Mouse (Mus musculus) embryonic stem cell, embryonic (primary cell): ENCODE measurements around the gene Cdc42.

Source experiments
- CTCF ChIA-PET, 4 experiments: fragments of 300-600 bp in 2 of 4; fragments of 350-600 bp in 2 of 4; sonication (Branson Sonifier 250); formaldehyde crosslinking; loops; one replicate each; lab custom pipeline; 2022; ENCODE audit warnings: inconsistent platforms in 2 of 4; lab: Charles Lee
- POLR2A ChIA-PET, 4 experiments: fragments of 300-600 bp in 2 of 4; fragments of 350-600 bp in 2 of 4; sonication (Branson Sonifier 250); formaldehyde crosslinking; loops; one replicate each; lab custom pipeline; 2022; ENCODE audit warnings: antibody characterized with exemption in 4 of 4, inconsistent platforms in 1 of 4; lab: Charles Lee

The Cdc42 gene

DNA sequence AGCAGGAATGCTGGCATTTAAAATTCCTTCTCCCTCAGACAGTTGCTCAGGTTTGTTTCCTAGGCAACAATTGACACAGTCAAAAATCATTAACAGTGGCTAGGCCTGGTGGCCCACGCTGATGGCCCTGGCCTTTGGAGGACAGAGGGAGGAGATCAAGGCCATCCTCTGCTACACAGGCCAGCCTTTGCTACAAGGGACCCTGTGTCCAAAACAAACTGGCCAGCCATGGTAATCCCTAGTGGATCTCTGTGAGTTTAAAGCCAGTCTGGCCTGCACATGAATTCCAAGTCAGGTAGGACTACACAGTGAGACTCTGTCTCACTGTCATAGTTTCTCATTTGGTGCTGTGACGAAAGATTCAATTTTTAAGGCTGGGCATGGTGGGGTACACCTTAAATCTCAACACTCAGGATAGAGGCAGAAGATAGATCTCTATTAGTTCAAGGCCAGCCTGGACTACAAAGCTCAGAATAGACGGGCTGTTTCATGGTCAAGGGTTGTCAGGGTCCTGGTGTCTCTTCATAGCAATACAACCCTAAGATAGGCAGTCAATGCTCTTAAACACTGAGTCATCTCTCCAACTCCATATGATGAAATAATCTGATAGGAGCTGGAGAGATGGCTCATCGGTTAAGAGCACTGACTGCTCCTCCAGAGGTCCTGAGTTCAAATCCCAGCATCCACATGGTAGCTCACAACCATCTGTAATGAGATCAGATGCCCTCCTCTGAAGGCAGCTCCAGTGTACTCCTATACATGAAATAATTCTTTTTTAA lies 20.2 kb upstream of the Cdc42 start:
- ChIA-PET CTCF (interaction anchor here in 1 of 4 experiments (1.0 kb wide), 1 partner anchor 10 kb away, joined by 3 read pairs; no protein-coding TSS in a partner anchor), POLR2A (interaction anchor here in 2 of 4 experiments (1.1 to 2.3 kb wide), 4 partner anchors 7 to 101 kb away, joined by 3 to 11 read pairs (median 6); no protein-coding TSS in a partner anchor)

DNA sequence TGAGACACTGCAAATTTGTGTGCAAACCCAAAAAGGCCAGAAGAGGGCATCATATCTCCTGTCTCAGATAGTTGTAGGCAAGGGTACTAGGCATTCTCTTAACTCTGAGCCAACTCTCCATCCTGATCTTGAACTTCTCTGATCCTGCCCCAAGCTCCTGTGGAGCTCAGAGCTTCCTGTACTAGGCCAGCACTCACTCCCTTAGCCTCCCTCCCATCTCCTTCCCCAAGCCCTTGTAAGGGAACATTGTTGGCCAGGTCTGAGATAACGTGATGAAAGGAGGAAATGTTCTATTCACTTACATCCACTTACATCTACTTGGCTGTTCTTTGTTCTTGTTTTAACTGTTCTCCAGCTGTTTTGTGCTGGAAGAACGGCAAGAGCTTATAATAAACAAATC lies 19.3 kb upstream of the Cdc42 start:
- POLR2A ChIA-PET = interaction anchor here in 3 of 4 experiments (0.7 to 2.3 kb wide), 3 partner anchors 11 to 119 kb away, joined by 4 to 11 read pairs (median 5); no protein-coding TSS in a partner anchor
- CTCF ChIA-PET = interaction anchor here in 2 of 4 experiments (0.6 to 0.7 kb wide), 2 partner anchors 13 to 15 kb away, joined by 3 read pairs; no protein-coding TSS in a partner anchor

DNA sequence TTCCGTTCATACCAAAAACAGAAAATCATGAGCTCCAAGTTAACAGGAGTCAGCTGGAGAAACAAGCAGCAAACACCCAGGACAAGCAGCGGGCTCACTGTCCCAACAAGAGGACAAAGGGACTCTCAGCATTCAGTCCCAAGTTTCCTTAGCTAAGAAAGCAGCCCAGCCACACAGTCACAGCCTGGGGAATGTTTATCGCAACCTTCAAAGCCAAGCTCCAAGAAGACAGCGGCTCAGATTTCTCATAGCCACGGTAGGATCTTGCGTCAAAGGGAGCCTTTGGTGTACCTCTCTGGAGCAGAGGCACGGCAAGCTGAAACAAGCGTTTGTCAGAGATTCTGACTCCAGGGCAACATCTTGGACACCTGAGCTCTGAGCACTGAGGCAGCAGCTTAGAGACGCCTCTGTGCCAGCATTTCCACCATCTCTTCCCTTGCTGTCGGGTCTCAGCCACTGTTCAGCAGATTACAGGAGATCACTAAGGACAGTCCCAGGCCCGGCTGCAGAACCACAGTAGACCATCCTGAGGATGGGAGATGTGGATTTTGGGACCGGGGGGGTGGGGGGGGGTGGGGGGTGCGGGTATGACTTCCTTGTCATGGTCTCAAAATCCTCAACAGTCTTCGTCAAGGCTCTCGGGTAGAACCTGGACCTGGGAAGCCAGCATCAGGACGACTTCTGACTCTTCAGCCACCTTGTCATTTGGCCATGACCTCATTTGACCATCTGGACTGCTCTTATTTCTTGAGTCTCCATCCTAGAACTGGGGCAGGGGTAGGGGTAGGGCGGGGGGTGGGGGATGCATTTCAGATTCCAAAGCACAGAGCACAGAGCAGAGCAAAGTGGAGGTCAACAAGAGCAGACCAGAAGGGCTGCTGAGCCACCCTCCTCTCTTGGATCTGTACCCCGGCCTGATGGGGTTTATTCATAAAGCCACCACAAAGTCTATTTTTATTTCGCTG lies 18.1 kb upstream of the Cdc42 start:
- POLR2A ChIA-PET = interaction anchor here (0.5 to 2.3 kb wide), 18 partner anchors 10 to 551 kb away, joined by 3 to 17 read pairs (median 4); partner anchors contain the start of gene Cdc42 (in 1 of the 4)
- CTCF ChIA-PET = interaction anchor here in 3 of 4 experiments (0.6 to 1.2 kb wide), 7 partner anchors 12 to 913 kb away, joined by 3 to 5 read pairs (median 3); no protein-coding TSS in a partner anchor

DNA sequence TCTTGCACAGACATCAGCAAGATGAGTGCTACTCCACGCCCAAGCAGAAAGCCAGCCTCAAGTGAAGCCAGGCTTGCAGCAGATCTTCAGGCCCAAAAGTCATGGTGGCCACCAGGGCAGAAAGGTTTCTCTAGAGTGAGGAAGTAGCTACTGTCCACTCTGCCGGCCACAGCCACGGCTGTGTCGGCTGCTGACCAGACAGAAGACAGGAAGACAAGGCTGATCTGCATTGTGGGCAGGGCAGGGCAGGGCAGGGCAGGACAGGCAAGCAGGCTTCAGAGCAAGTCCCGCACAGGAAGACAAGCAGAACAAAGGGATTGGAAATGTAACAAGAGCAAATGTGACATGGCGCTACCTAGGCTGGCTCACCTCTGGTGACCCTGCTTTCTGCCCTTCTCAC lies 16.2 kb upstream of the Cdc42 start:
- ChIA-PET CTCF (no interaction called here), POLR2A (interaction anchor here in 3 of 4 experiments (1.0 to 5.6 kb wide), 4 partner anchors 12 to 15 kb away, joined by 3 to 27 read pairs (median 4); no protein-coding TSS in a partner anchor)

DNA sequence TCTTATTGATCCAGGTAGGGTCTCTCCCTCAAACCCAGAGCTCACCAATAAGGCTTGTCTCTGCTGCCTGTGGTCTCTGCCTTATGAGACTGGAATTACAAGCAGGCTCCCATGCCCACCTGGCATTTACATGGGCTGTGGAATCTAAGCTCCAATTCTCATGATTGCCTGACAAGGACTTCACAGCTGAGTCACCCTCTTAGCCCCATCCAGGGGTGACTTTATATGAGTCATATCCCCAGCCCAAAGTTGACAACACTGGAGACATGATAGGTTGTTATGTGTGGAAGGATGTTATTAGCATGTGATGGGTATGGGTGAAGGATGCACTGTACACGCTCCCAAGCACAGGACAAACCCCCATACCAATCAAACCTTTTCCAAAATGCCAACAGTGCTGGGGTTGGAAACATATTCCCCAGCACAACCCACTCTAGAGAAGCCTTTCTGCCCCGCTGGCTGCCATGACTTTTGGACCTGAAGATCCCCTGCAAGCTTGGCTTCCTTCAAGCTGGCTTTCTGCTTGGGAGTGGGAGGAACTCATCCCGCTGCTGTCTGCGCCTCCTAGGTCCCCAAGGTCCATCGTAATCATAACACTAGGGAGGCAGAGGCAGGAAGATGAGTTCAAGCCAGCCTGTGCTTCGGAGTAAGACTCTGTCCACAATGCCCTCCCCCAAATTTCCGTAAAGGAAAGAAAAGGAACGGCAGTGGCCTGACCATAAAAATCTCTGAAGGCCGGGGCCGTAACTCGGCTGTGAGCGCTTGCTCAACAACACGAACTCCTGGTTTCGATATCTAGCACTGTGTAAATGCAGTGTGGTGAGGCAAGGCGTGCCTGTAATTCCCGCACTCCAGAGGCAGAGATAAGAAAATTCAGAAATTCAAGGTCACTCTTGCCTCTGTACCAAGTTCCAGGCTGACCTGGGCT lies 14.3 kb upstream of the Cdc42 start:
- POLR2A ChIA-PET = interaction anchor here in 2 of 4 experiments (0.6 to 5.6 kb wide), 8 partner anchors 9 to 1125 kb away, joined by 3 to 27 read pairs (median 4); no protein-coding TSS in a partner anchor
- CTCF ChIA-PET = interaction anchor here in 2 of 4 experiments (0.6 to 2.0 kb wide), 3 partner anchors 16 to 84 kb away, joined by 3 to 5 read pairs (median 3); no protein-coding TSS in a partner anchor

DNA sequence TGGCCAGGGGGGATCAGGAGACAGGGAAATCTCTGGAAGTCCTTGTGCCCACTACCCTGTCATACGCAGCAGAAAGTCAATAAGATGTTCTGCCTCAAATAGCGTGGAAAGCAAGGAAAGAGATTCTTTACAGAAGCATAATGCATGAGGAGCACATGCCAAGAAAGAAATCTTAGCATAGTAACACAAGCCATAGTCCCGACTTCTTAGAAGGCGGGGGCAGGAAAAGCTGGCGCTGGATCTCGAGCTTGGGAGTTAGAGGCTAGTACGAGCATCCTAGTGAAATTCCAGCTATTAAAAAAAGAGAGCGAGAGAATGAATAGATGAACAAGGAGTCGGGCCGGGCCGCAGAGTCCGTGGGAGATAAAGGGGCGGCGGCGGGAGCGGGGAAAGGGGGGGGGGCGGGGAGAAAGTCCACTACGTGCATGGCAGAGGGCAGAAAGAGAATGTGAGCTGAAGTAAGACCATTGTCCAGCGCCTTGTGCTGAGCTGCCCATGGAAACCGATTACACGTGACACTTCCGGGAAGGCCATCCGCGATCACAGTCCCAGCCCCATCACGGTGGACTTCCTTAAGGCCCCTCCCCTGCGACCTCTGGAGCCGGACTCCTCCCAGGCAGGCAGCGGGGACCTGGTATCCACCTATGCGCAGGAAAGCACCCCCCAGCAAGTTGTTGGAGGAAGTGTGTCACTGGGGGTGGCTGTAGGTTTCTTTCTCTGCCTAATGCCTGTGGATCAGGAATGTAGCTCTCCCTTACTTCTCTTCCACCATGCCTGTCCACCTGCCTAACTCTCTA lies 12.6 kb upstream of the Cdc42 start:
- CTCF ChIA-PET = interaction anchor here in 2 of 4 experiments (0.6 to 2.0 kb wide), 4 partner anchors 13 to 148 kb away, joined by 3 to 9 read pairs (median 4); partner anchors contain the start of gene Cdc42 (in 1 of the 2)
- POLR2A ChIA-PET = interaction anchor here in 3 of 4 experiments (0.6 to 5.6 kb wide), 21 partner anchors 9 to 1116 kb away, joined by 3 to 27 read pairs (median 3); partner anchors contain the start of gene Cdc42 (in 2 of the 3)

DNA sequence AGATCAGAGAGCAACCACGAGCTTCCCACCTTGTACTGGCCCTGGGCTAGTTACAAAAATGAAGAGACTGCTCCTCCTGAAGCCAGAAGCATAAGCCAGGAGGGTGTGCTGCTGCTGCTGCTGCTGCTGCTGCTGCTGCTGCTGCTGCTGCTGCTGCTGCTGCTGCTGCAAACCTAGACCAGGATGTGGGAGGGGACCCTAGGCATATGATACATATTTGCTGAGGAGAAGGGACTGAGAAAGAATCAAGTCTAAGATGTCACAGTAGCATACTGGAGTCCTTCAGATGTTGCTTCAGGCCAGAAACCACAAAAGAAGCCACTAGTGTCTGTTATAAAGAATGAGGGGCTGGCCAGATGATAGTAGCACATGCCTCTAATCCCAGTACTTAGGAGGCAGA lies 10.7 kb upstream of the Cdc42 start:
- ChIA-PET POLR2A (interaction anchor here in 3 of 4 experiments (0.8 to 2.5 kb wide), 8 partner anchors 9 to 29 kb away, joined by 3 to 14 read pairs (median 4); partner anchors contain the start of gene Cdc42 (in 2 of the 3)), CTCF (interaction anchor here in 3 of 4 experiments (0.6 to 1.0 kb wide), 5 partner anchors 42 to 472 kb away, joined by 3 to 5 read pairs (median 3); no protein-coding TSS in a partner anchor)

DNA sequence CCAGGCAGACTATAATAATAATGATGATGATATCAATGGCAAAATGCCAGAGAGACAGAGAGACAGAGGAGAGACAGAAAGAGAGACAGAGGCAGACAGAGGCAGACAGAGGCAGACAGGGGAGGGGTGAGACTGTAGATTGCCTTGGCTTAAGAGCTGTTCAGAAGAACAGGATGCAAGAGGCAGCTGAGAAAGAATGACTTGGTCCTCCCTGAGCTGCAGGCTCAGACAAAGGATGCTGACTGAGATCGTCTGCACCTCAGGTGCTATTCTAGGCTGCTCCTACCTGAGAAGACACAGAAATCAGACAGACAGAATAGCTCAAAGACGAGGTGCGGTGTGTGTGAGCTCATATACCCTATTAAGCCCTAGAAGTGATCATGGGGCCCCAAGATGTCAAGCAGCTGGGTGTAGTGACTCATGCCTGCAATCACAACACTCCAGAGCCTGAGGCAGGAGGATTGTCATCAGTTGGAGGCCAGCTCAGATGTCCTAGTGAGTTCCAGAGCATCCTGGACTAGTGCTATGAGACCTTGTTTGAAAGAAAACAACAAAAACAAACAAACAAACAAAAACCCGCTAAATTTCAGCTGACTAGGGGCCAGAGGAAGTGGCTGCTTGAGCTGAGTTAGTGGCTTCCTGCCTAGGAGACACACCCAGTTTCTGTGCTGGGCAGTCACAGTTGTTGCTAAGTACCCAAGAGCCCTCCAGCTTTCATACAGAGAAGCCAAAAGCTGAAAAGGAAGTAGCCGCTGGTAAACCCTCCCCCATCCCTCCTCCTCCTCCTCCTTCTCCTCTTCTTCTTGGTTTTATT lies 10.0 kb upstream of the Cdc42 start:
- ChIA-PET POLR2A (interaction anchor here in 3 of 4 experiments (0.8 to 2.5 kb wide), 8 partner anchors 9 to 30 kb away, joined by 3 to 14 read pairs (median 4); partner anchors contain the start of gene Cdc42 (in 2 of the 3)), CTCF (interaction anchor here in 3 of 4 experiments (0.6 to 1.1 kb wide), 6 partner anchors 13 to 1647 kb away, joined by 3 to 4 read pairs (median 3); no protein-coding TSS in a partner anchor)

DNA sequence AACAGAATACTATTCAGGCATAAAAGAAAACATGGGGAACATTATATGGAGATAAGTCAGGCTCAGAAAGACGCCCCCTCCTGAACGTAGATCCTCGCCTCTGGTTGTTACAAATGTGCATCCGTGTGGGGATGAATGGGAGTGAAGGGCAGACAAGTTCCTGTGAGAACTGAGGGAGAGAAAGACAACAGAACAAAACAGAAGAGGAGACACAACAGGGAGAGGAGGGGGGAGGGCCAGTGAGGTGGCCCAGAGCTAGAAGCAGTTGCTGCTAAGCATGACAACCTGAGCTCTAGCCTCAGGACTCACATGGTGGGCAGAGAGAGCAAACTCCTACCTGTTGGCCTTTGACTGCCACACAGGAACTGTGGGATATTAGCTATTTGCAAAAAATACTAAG lies 8.6 kb upstream of the Cdc42 start:
- CTCF ChIA-PET = interaction anchor here in 2 of 4 experiments (0.7 to 1.1 kb wide), 2 partner anchors 58 to 261 kb away, joined by 3 to 15 read pairs; no protein-coding TSS in a partner anchor
- POLR2A ChIA-PET = interaction anchor here in 2 of 4 experiments (1.3 to 1.6 kb wide), 2 partner anchors 9 to 22 kb away, joined by 3 to 5 read pairs; no protein-coding TSS in a partner anchor

DNA sequence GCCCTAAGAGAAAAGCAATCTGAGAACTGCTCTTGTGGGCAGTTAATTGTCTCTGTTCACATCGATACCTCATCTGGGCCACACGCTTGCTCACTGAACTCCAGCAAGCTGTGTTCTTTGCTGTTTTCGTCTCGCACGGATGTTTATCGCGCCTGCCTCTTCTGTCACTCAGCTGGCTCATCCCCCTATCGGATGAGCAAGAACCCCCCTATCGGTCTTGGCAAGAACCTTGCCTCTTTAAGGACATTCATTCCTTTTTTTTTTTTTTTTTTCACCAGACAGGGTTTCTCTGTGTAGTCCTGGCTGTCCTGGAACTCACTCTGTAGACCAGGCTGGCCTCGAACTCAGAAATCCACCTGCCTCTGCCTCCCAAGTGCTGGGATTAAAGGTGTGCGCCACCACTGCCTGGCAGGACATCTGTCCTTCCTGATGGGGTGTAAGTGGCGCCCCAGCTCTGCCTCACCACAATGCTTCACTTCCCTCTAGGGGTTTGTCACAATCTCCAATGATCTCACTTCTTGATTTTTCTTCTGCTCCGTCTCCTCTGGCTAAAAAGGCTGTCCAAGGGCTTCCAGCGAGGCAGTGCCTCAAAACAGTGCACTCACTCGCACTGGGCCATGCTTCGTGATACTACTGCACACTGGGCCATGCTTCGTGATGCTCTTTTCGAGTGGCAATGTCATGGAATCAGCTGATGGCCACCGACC lies 8.0 kb upstream of the Cdc42 start:
- POLR2A ChIA-PET = interaction anchor here in 2 of 4 experiments (0.7 to 1.6 kb wide), 4 partner anchors 9 to 23 kb away, joined by 3 to 5 read pairs (median 3); no protein-coding TSS in a partner anchor
- CTCF ChIA-PET = interaction anchor here in 3 of 4 experiments (0.6 to 1.1 kb wide), 5 partner anchors 57 to 561 kb away, joined by 3 to 15 read pairs (median 3); no protein-coding TSS in a partner anchor

DNA sequence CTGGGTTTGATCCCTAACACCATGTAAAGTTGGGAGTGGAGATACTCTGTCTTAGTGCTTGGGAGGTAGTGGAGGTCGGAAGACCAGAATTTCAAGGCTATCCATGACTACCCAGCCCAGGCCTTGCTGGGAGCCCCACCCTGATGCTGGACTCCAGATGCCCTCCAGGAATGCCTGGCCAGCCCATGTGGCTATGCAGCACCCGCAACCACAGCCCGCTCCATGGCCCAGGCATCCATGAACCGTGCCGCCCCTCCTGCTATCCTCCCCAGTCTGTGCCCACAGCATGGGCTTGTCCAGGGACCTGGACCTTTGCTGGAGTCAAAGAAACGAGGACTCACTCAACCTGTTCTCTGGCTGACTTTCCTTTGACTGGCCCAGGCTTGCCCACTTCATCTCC lies 7.3 kb upstream of the Cdc42 start:
- CTCF ChIA-PET = interaction anchor here in 2 of 4 experiments (0.7 to 1.1 kb wide), 3 partner anchors 56 to 278 kb away, joined by 3 read pairs; no protein-coding TSS in a partner anchor
- POLR2A ChIA-PET = interaction anchor here in 2 of 4 experiments (0.7 to 1.6 kb wide), 4 partner anchors 9 to 23 kb away, joined by 3 to 5 read pairs (median 3); no protein-coding TSS in a partner anchor

DNA sequence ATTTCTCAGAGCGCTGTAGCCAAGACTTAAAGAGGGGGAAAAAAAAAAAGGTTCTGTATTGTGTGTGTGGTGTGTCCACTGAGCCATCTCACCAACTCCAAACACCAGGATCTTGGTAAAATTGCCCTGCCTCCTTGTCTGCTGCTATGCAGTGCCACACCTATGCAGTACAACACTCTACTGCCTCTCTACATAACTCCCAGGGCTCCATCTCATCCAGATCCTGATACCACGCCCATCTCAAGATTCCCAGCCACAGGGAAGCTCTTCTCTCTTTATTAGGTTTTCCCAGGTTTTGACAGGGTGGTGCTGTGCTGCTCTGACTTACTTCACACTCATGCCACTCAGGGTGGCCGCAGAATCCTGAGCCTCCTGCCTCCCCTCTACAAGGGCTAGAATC lies 3.5 kb upstream of the Cdc42 start:
- ChIA-PET POLR2A (interaction anchor here in 3 of 4 experiments (1.0 to 1.4 kb wide), 9 partner anchors 10 to 220 kb away, joined by 3 to 5 read pairs (median 4); no protein-coding TSS in a partner anchor), CTCF (interaction anchor here in 2 of 4 experiments (0.5 to 1.2 kb wide), 6 partner anchors 19 to 1867 kb away, joined by 3 to 4 read pairs (median 3); partner anchors contain the start of gene Stpg1 (in 1 of the 2))

DNA sequence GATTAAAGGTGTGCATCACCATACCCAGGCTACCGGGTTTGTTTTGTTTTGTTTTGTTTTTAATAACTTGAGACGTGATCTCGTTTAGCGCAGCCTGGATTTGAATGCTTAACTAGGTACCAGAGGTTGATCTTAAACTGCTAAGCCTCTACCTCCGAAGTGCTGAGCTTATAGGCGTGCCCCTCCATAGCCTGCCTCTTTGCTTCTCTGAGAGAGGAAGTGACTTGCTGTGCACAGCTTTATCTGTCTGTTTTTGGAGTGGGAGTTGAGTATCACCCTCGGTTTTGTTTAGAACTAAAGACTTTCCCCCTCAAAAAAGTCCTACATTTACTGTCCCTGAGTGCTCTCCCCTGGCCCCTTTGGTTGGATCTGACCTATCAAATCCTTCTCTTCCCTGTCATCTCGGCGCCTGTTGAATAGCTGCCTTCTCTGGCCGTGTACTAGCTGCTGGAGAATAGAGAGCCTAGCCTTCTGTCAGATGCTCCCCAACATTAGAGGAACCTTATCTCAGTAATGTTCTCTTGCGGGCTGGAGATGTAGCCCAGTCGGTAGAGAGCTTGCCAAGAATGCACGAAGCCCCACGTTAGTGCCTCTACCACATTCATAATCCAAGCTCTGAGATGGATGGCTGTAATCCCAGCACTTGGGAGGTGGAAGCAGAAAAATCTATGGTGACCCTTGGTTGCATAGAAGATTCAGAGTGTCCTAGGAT lies 927 bp upstream of the Cdc42 start:
- CTCF ChIA-PET = interaction anchor here in 3 of 4 experiments (0.6 to 0.9 kb wide), 5 partner anchors 44 to 1119 kb away, joined by 3 to 4 read pairs (median 3); no protein-coding TSS in a partner anchor
- POLR2A ChIA-PET = interaction anchor here (0.6 to 2.9 kb wide), 10 partner anchors 9 to 894 kb away, joined by 3 to 14 read pairs (median 5); partner anchors contain the start of gene Usp48 (in 1 of the 4)
